Mouse (Mus musculus) myocyte (in vitro differentiated cells): Measurements from ENCODE around the gene Abcc12.

Source experiments
- CEBPB ChIP-seq: IDR thresholded peaks from 2 replicates; pipeline ENCODE4 v1.6.1; 2011; ENCODE audit warnings: mild to moderate bottlenecking, moderate library complexity; ENCODE audit not compliant: poor library complexity, insufficient read depth, severe bottlenecking
- E2F4 ChIP-seq: IDR thresholded peaks from one replicate; pipeline ENCODE4 v1.6.1; 2011; ENCODE audit warnings: mild to moderate bottlenecking, control low read depth, moderate library complexity; ENCODE audit not compliant: insufficient read depth
- MAX ChIP-seq: IDR thresholded peaks from one replicate; pipeline ENCODE4 v1.6.1; 2011; ENCODE audit warnings: low read depth, mild to moderate bottlenecking, control low read depth
- MYOD1 ChIP-seq, 3 experiments: IDR thresholded peaks; one replicate each; pipeline ENCODE4 v1.6.1; 2011; ENCODE audit warnings: control low read depth in 2 of 3, low read depth in 2 of 3, mild to moderate bottlenecking in 2 of 3, moderate library complexity in 1 of 3; ENCODE audit not compliant: insufficient read length in 2 of 3, control insufficient read depth in 1 of 3
- POLR2A ChIP-seq: IDR thresholded peaks from one replicate; pipeline ENCODE4 v1.6.1; 2011; ENCODE audit warnings: low read depth, mild to moderate bottlenecking, control low read depth, moderate library complexity; ENCODE audit not compliant: insufficient read length
- REST ChIP-seq: IDR thresholded peaks from one replicate; pipeline ENCODE4 v1.6.1; 2011; ENCODE audit warnings: mild to moderate bottlenecking, control low read depth, moderate library complexity; ENCODE audit not compliant: insufficient read depth, insufficient read length
- TCF12 ChIP-seq: IDR thresholded peaks from one replicate; pipeline ENCODE4 v1.6.1; 2011; ENCODE audit warnings: mild to moderate bottlenecking, control low read depth; ENCODE audit not compliant: poor library complexity, insufficient read depth, severe bottlenecking
- TCF3 ChIP-seq: IDR thresholded peaks from one replicate; pipeline ENCODE4 v1.6.1; 2011; ENCODE audit warnings: low read depth, control low read depth; ENCODE audit not compliant: insufficient read length

DNA sequence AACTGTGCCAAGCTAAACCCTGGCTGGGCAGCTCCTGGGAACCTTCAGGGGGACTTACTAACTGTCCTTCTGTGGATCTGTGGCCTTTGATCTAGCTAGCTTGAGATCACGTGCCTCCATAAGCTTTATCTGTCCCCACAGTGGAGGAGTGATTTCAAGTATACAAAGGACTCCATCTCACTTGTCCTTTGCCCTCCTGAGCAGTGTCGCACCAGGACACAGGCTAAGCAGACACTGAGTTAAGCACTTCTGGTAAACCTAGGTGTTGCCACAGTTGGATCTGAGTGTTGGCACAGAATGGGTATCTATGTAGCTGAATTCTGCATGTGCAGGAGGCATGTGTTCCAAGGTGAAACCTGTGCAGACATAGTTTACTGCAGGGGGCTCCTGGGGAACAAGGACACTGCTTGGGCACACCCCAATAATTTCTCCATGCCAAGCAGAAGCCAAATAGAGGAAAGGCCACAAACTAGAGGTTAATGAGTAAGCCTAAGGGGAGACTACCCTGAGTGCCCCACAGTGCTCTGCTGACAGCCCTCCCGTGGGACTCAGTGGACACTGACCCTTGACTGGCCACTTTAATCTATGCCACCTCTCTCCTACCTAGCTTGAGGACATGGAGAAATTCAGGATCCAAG, 13.8 kb upstream of the Abcc12 start:
- TF ChIP-seq TCF12 (no peak), POLR2A (no peak), E2F4 (no peak), TCF3 (no peak), MAX (no peak), CEBPB (no peak), MYOD1 (IDR thresholded peaks at IDR 0.05; ENCODE audit: control insufficient read depth in 1 of 3, insufficient read length in 2 of 3, low read depth in 2 of 3) (no peak), REST (no peak)
